Mouse (Mus musculus): ENCODE data around the gene Acot3. TPM values are rescaled to one million over a fixed set of nuclear protein-coding genes. Genes with fewer than 3 reads are reported as not detected.
A peak's percentile ranks its signal among the peaks of the same experiment; 100 is the strongest.
"Not testable (repeated sequence)": the region's sequence is repeated elsewhere in the genome, so short reads cannot be mapped to it uniquely, and the experiment has no call there.

Acot3 gene
- polyA plus RNA-seq, 1 experiment from 2014 or later = 0.49 TPM

DNA sequence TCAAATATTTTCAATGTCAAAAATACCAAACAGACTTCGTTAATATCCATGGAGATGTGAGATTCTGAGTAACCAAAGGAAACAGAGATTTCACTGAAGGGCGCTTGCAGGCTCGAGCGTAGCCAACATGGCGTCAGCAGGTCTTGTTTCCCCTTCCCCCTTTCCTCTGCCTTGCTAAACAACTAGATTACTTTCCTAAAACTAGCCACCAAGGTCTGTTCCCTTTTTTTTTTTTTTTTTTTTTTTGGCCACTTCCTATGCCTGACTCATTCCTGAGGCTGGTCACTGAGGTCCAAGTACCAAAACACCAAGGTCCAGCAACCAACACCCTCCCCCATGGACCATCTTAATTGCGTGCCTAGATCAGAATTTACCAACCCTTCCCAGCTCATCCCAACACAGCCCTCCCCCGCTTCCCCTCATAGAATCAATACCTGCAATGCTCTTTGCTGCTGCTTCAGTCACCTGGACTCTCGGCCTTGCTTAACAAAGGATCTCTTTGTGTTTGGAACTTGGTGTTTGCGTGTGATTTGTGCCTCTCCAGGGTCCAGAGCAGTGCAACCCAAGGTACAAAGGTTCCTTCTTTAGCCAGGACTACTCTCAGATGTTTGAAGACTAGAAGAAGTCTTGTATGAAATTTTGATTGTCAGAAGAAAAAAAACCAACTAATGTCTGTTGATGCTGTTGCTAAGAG lies 28.7 kb upstream of the Acot3 start:
- Histone ChIP-seq H3K9ac (no peak overlapping the region), H3K4me3 (no peak overlapping the region), H3K36me3 (no peaks in the 10 kb centered on the region), H3K4me2 (replicated peaks) (no peak overlapping the region), H3K27ac (no peak overlapping the region), H3K9me3 (no peaks in the 10 kb centered on the region), H3K4me1 (no peaks in the 10 kb centered on the region), H3K27me3 (no peaks in the 10 kb centered on the region)
- 75% methylated on average over 9 of the region's 9 CpGs for WGBS
- ATAC-seq (ENCODE audit: insufficient number of reproducible peaks, insufficient read depth, low FRiP score, low TSS enrichment) = no peak

DNA sequence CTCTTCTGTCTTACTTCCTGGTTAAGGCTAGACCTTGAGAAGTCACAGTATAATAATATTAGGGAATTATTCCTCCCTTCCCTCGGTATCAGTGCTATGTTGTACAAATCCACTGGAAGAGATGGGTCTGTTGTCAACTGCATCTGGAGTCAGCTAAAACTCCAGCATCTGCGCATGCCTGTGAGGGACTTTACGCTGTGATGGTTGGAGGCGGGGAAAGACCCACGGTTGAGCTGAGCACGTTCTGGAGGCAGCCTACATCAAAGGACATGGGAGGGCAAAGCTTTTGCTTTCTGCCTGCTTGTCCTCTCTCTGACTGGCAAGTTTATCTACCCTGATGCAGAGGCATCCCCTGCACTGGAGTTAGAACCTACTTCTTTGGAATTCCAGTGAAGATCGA lies 26.1 kb upstream of the Acot3 start:
- ATAC-seq (ENCODE audit: insufficient number of reproducible peaks, insufficient read depth, low FRiP score, low TSS enrichment) = no peak
- Histone ChIP-seq H3K4me2 (replicated peaks) (no peak overlapping the region), H3K4me3 (no peak overlapping the region), H3K9ac (no peak overlapping the region), H3K36me3 (no peaks in the 10 kb centered on the region), H3K27me3 (no peaks in the 10 kb centered on the region), H3K4me1 (no peaks in the 10 kb centered on the region), H3K27ac (no peak overlapping the region), H3K9me3 (no peaks in the 10 kb centered on the region)
- WGBS = 84% methylated on average over 7 of the region's 7 CpGs

DNA sequence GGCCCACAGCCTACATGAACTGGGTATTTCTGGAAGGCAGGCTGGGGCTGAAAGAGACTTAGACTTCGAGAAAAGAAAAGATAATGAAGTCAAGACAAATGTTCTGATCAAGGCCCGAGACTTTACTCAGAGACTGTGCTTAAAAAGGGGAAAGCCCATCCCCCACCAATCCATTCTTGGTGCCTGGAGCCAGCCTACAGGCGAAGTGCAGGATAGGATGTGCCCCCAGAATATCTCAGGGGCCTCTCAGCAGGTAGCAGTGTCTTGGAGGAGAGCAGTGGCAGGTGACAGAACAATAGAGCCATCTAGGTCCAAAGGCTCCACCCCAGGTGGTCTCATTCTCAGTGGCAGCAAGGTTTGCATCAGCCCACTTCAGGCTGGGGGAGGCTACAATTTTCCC lies 23.6 kb upstream of the Acot3 start:
- H3K36me3 ChIP-seq; H3K27me3 ChIP-seq; H3K9me3 ChIP-seq; H3K4me1 ChIP-seq; H3K27ac ChIP-seq; ATAC-seq (ENCODE audit: insufficient number of reproducible peaks, insufficient read depth, low FRiP score, low TSS enrichment); H3K4me2 ChIP-seq (replicated peaks); H3K9ac ChIP-seq; H3K4me3 ChIP-seq: not testable (repeated sequence)
- 51% methylated on average over 3 of the region's 3 CpGs for WGBS

DNA sequence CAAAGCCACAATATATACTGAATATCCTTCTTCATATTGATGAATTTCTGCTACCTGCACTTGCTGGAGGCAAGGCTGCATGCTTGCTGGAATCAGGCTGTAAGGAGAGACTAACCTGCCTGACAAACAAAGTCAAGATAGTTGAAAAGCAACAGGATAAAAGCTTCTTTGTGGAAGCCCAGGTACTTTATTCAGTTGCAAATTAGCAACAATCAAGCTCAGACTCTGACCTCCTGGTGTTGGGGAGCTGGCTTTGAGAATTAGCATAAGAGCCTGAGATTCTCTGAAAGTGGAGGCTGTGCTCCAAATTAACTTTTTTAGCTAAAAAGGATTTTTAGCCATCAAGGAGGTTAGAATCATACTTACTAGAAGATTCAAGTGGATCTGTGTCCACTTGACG lies 22.9 kb upstream of the Acot3 start:
- not testable (repeated sequence) for H3K4me1 ChIP-seq; H3K4me3 ChIP-seq; H3K27me3 ChIP-seq; H3K4me2 ChIP-seq (replicated peaks); H3K36me3 ChIP-seq; H3K9ac ChIP-seq; ATAC-seq (ENCODE audit: insufficient number of reproducible peaks, insufficient read depth, low FRiP score, low TSS enrichment); H3K9me3 ChIP-seq; H3K27ac ChIP-seq
- 87% methylated on average over 1 of the region's 1 CpGs for WGBS

DNA sequence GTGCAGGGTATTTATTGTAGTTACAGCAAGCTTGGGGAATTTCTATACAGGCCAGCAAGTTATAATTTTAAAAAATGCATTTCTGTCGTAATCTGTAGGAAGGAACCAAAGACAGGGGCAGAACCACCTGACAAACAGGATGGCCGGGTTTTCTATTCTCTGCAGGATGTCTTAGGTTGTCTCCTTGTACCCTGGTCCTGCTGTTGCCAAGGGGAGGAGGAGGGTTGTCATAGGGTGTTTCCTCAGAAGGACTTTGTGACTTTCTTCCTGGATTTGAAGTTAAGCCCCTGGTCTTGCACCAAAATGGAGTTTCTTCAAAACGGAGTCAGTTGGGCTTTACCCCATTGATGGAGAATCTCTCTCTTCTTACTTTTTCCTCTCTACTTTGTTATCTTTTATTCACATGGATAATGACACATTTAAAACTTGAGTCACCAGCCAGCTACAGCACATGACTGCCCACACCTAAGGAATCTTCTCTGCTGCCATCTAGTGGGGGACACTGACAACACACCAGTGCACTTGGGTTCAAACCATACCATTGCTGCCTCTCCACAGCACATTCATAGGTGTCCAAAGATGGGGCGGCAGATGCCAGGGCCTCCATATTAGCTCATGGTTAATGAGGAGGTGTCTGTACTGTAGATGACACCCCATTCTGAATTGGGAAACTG lies 21.1 kb upstream of the Acot3 start:
- Histone ChIP-seq H3K27ac (no peak overlapping the region), H3K9ac (no peak overlapping the region), H3K4me1 (no peaks in the 10 kb centered on the region), H3K36me3 (no peaks in the 10 kb centered on the region), H3K27me3 (no peaks in the 10 kb centered on the region), H3K4me3 (no peak overlapping the region), H3K9me3 (no peaks in the 10 kb centered on the region), H3K4me2 (replicated peaks) (no peak overlapping the region)
- WGBS = 73% methylated on average over 4 of the region's 4 CpGs
- ATAC-seq (ENCODE audit: insufficient number of reproducible peaks, insufficient read depth, low FRiP score, low TSS enrichment) = no peak; the same call in 1 of the 2 replicates

DNA sequence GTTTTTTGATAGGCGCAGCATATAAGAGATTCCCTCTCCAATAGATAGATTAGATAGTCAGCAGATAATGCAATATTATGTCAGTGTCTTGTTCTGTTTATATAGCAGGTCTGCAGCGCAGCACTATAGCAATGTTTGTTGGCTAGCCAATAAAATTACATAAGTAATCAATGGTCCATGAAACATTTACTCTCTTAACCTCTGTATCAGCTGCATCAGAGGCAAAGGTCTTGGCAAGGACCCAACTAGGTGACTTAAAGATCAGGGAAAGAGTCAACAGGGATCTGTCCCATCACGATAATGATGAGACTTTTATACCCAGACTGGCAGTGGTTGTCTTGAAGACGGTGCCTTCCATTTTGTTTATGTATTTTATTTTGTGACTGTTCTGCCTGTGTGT lies 19.1 kb upstream of the Acot3 start:
- Histone ChIP-seq H3K4me3 (no peak overlapping the region), H3K27ac (no peak overlapping the region), H3K4me2 (replicated peaks) (no peak overlapping the region), H3K9ac (no peak overlapping the region), H3K4me1 (no peaks in the 10 kb centered on the region), H3K9me3 (no peaks in the 10 kb centered on the region), H3K36me3 (no peaks in the 10 kb centered on the region), H3K27me3 (no peaks in the 10 kb centered on the region)
- WGBS = 88% methylated on average over 4 of the region's 4 CpGs
- ATAC-seq (ENCODE audit: insufficient number of reproducible peaks, insufficient read depth, low FRiP score, low TSS enrichment) = no peak

DNA sequence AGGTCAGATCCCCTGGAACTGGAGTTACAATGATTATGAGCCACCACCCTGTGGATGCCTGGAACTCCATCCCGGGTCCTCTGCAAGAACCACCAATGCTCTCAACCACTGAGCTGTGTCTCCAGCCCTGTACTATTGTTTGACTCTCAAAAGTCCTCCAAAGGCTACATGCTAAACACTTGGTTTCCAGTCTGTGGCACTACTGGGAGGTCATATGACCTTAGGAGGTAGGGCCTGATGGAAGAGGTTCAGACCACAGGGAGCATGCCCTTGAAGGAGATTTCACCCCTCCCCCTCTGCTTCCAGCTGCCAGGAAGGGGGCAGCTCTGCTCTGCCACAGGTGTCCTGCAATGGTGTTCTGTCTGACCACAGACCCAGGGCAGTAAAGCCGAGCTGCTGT lies 18.6 kb upstream of the Acot3 start:
- H3K4me1 ChIP-seq; H3K9ac ChIP-seq; H3K9me3 ChIP-seq; H3K27ac ChIP-seq; H3K27me3 ChIP-seq; ATAC-seq (ENCODE audit: insufficient number of reproducible peaks, insufficient read depth, low FRiP score, low TSS enrichment); H3K4me2 ChIP-seq (replicated peaks); H3K36me3 ChIP-seq; H3K4me3 ChIP-seq: not testable (repeated sequence)
- WGBS = 86% methylated on average over 2 of the region's 2 CpGs

DNA sequence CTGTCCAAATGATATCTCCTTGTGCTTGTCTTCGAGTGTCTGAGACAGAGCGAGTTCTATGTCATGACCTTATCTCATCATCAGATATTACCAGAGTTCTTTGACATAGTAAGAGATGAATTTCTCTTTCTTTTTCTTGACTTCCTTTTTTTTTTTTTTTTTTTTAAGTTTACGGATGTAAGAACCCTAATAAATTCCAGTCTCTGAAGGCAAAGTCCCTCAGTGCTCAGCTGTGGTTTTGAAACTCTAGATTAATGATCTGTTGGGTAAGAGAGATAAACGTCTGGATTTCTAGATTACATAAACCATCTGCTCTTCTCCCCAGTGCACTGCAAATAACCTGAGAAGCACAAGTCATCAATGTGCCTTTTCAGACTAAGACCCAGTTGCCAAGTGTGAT lies 17.8 kb upstream of the Acot3 start:
- Histone ChIP-seq H3K27ac (no peak overlapping the region), H3K4me2 (replicated peaks) (no peak overlapping the region), H3K27me3 (no peaks in the 10 kb centered on the region), H3K4me1 (no peaks in the 10 kb centered on the region), H3K9me3 (no peaks in the 10 kb centered on the region), H3K36me3 (no peaks in the 10 kb centered on the region), H3K9ac (no peak overlapping the region), H3K4me3 (no peak overlapping the region)
- ATAC-seq (ENCODE audit: insufficient number of reproducible peaks, insufficient read depth, low FRiP score, low TSS enrichment) = no peak
- WGBS = 66% methylated on average over 4 of the region's 4 CpGs

DNA sequence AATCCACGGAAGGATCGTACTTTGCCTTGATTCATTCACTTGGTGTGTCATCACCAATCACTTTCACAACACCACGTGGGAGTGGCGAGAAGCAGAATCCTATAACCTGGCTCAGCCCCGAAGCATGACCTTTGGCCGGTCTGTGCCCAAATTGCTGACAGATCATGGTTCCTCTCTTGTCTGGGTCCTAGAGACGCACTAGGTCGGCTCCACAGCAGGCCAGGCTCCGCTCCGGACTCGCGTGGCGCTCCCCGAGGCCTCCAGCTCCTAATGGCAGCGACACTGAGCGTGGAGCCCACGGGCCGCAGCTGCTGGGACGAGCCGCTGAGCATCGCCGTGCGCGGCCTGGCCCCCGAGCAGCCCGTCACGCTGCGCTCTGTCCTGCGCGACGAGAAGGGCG lies 13.7 kb upstream of the Acot3 start, which contains the start of gene Acot4:
Gene Acot4, plus strand, starts transcription at position 139 of the 400 bp plus-strand sequence.
- peak within 1 kb of the TSS; percentile 45 for H3K4me3 ChIP-seq
- H3K9ac ChIP-seq = peak within 1 kb of the TSS; percentile 20; the same call in 1 of the 2 replicates
- H3K36me3 ChIP-seq; H3K9me3 ChIP-seq; H3K27ac ChIP-seq; H3K27me3 ChIP-seq; H3K4me1 ChIP-seq; ATAC-seq (ENCODE audit: insufficient number of reproducible peaks, insufficient read depth, low FRiP score, low TSS enrichment): not testable (repeated sequence)
- peak within 1 kb of the TSS; percentile 67 for H3K4me2 ChIP-seq (replicated peaks)
- 9% methylated on average over 28 of the region's 32 CpGs for WGBS

DNA sequence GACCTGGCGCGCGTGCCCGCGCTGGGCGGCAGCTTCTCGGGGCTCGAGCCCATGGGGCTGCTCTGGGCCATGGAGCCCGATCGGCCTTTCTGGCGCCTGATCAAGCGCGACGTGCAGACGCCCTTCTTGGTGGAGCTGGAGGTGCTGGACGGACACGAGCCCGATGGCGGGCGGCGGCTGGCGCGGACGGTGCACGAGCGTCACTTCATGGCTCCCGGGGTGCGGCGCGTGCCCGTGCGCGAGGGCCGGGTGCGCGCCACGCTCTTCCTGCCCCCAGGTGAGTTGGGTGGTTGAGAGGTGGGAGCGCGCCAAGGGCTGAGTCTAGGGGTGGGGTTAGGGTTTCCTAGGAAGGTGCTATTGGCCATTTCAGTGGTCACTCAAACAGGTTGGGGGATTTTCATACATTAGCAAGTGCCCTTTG lies 13.2 kb upstream of the Acot3 start, which contains the start of gene Gm49366:
Gene Gm49366, plus strand, starts transcription at position 245 of the 421 bp plus-strand sequence.
- H3K4me1 ChIP-seq; H3K36me3 ChIP-seq; H3K9me3 ChIP-seq; H3K27ac ChIP-seq; H3K27me3 ChIP-seq; ATAC-seq (ENCODE audit: insufficient number of reproducible peaks, insufficient read depth, low FRiP score, low TSS enrichment): not testable (repeated sequence)
- 4% methylated on average over 39 of the region's 39 CpGs for WGBS
- peak within 1 kb of the TSS; percentile 20; the same call in 1 of the 2 replicates for H3K9ac ChIP-seq
- H3K4me2 ChIP-seq (replicated peaks) = peak within 1 kb of the TSS; percentile 67
- peak within 1 kb of the TSS; percentile 45 for H3K4me3 ChIP-seq

DNA sequence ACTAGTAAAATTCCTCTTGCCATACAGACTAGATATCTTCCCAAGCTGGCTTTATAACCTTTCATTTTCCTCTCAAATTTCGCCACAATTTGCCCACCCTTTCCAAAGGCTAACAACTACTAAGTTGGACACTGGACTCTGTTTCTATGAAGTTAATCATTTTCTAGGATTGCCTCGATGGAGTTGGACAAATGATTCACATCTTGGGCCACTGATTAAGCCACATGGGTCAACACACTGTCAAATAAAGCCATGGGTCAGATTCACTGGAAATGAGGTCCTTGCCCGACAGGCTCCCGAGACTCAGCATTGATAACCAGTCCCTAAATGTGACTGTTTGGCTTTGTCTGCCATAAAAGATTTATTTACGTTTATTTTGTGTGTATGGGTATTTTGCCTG lies 9.7 kb upstream of the Acot3 start:
- 88% methylated on average over 5 of the region's 5 CpGs for WGBS
- no peak overlapping the region for H3K4me2 ChIP-seq (replicated peaks)
- H3K36me3 ChIP-seq = no peaks in the 10 kb centered on the region
- H3K4me1 ChIP-seq = no peaks in the 10 kb centered on the region
- H3K9ac ChIP-seq = no peak overlapping the region
- no peak overlapping the region for H3K27ac ChIP-seq
- H3K27me3 ChIP-seq = no peaks in the 10 kb centered on the region
- 0 out of 2 replicates have a peak, but pooled peaks cover 3% of the 10 kb centered on the region for H3K9me3 ChIP-seq
- ATAC-seq (ENCODE audit: insufficient number of reproducible peaks, insufficient read depth, low FRiP score, low TSS enrichment) = no peak
- H3K4me3 ChIP-seq = no peak overlapping the region

DNA sequence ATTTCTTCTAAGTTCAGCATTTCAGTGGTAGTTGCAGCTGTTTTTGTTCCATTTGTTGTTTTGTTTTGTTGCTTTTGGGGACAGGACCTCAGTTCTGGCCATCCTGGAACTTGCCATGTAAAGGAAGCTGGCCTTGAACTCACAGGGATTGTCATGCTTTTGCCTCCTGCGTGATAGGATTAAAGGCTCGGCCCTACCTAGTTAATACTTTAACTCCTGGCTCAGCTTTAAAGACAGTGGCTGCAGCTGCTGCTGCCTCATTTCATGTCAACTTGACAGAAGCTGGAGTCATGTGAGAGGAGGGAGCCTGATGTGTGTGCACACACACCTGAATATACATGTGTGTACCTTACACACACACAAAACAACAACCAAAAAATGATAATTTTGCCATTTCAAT lies 7.9 kb upstream of the Acot3 start:
- Histone ChIP-seq H3K27ac (no peak overlapping the region), H3K4me1 (no peaks in the 10 kb centered on the region), H3K9me3 (0 out of 2 replicates have a peak, but pooled peaks cover 9% of the 10 kb centered on the region), H3K27me3 (no peaks in the 10 kb centered on the region), H3K36me3 (no peaks in the 10 kb centered on the region), H3K4me3 (no peak overlapping the region), H3K9ac (no peak overlapping the region), H3K4me2 (replicated peaks) (no peak overlapping the region)
- 62% methylated on average over 2 of the region's 2 CpGs for WGBS
- ATAC-seq (ENCODE audit: insufficient number of reproducible peaks, insufficient read depth, low FRiP score, low TSS enrichment) = no peak

Measured in embryonic facial prominence, embryonic 12.5 days (tissue).